Mouse (Mus musculus) stomach, postnatal 0 days (tissue): ENCODE results near the gene Vmn1r116.
"Not testable (repeated sequence)": the region's sequence is repeated elsewhere in the genome, so short reads cannot be mapped to it uniquely, and the experiment has no call there.

Experiments used
- CTCF ChIP-seq: IDR thresholded peaks from 2 replicates; pipeline ENCODE4 v1.5.1; 2016; ENCODE audit warnings: antibody characterized with exemption, low read depth, mild to moderate bottlenecking, moderate library complexity
- EP300 ChIP-seq: optimal IDR thresholded peaks from 2 replicates; pipeline ENCODE3; 2016; ENCODE audit warnings: antibody characterized with exemption

DNA sequence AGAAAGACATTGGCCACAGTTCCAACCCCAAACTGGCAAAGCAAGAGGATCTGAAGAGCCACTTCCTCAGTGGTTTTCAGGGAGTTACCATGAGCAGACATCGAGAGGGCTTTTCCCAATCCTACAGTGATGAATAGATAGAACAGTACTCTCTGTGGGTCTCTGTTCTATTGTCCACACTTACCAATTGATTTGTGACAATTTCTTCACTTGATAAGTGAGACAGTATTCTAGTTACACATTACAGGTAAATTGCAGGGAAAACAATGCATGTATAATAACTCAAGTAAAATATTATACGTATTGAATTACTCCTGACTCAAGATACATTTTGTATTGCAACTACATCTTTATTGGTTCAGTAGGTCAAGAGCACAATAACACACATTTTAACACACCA, 12.0 kb downstream of the Vmn1r116 start, which contains the start of gene Vmn1r117:
- not testable (repeated sequence) for TF ChIP-seq CTCF, EP300
